Mouse (Mus musculus): Measurements from ENCODE around the gene Mcidas. TPM values are rescaled to one million over a fixed set of nuclear protein-coding genes. Genes with fewer than 3 reads are reported as not detected.
"Not testable (repeated sequence)": the region's sequence is repeated elsewhere in the genome, so short reads cannot be mapped to it uniquely, and the experiment has no call there.

Mcidas gene
- polyA plus RNA-seq, 1 experiment from 2014 or later: 14.0 TPM

DNA sequence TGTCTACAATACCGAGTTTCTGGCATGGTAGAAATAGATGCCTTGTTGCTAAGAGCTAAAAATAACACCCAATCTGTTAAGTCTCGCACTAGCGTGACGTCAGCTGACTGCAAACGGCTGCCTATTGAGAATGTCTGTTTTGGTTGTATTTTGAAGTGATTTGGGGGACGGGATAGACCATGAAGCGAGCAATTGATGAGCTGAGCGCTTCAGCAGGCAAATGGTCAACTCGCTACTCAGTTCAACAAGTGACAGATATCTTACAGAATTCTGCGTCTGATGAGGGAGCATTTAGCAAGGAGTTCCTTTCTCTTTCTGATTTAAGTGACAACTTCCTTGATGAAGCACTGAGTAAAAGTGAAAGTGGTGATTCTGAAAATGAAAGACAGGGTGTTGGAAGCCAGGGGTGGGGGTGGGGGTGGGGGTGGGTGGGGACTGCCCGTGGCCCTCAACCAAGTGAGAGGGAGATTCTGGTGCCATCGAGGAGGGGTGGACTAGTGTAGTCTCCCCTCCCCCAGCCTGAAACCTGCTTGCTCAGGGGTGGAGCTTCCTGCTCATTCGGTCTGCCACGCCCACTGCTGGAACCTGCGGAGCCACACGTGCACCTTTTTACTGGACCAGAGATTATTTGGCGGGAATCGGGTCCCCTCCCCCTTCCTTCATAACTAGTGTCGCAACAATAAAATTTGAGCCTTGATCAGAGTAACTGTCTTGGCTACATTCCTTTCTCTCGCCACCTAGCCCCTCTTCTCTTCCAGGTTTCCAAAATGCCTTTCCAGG, 19.7 kb downstream of the Mcidas start:
- H3K27ac ChIP-seq (replicated peaks); H3K36me3 ChIP-seq; H3K27me3 ChIP-seq; H3K9me3 ChIP-seq (replicated peaks); H3K9ac ChIP-seq; ATAC-seq (ENCODE audit: insufficient number of reproducible peaks, low FRiP score, low TSS enrichment, low read depth); H3K4me1 ChIP-seq: not testable (repeated sequence)
- peak overlapping the region; percentile 21; the same call in 1 of the 2 replicates for H3K4me3 ChIP-seq (replicated peaks)
- peak overlapping the region; percentile 30 for H3K4me2 ChIP-seq (replicated peaks)
- WGBS: 43% methylated on average over 19 of the region's 20 CpGs

DNA sequence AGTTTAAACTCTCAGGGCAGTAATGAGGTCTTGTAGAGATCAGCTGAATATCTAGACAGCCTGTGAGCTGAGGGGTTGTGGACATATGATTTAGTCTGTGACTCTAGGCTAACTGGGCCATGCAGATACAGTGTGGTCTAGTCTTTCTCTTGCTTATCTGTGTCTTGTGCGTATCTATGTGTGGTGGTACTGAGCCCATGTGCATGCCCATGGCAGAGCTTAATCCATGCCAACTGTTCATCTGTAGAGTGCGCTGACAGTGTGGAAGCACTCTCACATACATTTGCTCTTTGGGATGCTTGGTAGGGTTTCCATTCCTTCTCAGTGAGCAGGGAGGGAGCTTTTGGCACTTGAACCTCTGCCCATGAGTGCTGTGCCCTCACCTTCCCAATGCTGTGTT, 27.9 kb downstream of the Mcidas start:
- 81% methylated on average over 2 of the region's 2 CpGs for WGBS
- Histone ChIP-seq H3K27me3 (no peaks in the 10 kb centered on the region), H3K4me2 (replicated peaks) (no peak overlapping the region), H3K9me3 (replicated peaks) (no peaks in the 10 kb centered on the region), H3K36me3 (no peaks in the 10 kb centered on the region), H3K27ac (replicated peaks) (no peak overlapping the region), H3K4me3 (replicated peaks) (no peak overlapping the region), H3K9ac (no peak overlapping the region), H3K4me1 (no peaks in the 10 kb centered on the region)
- ATAC-seq (ENCODE audit: insufficient number of reproducible peaks, low FRiP score, low TSS enrichment, low read depth): no peak

DNA sequence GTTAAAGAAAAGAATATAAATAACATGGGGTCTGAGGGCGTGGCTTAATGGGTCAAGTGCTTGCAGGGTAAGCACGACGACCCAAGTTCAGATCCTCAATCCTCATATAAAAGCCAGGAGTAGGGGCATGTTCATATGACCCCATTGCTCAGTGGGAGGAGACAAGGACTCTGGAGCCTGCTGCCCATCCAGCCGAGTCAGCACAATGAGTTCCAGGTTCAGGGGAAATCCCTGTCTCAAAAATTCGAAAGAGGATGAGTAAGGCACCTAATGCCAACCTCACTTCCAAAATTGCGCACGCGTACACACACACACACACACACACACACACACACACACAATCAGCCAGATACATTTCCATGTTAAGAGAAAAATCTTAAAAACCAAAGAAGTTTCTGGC, 28.8 kb downstream of the Mcidas start:
- H3K27ac ChIP-seq (replicated peaks): no peak overlapping the region

DNA sequence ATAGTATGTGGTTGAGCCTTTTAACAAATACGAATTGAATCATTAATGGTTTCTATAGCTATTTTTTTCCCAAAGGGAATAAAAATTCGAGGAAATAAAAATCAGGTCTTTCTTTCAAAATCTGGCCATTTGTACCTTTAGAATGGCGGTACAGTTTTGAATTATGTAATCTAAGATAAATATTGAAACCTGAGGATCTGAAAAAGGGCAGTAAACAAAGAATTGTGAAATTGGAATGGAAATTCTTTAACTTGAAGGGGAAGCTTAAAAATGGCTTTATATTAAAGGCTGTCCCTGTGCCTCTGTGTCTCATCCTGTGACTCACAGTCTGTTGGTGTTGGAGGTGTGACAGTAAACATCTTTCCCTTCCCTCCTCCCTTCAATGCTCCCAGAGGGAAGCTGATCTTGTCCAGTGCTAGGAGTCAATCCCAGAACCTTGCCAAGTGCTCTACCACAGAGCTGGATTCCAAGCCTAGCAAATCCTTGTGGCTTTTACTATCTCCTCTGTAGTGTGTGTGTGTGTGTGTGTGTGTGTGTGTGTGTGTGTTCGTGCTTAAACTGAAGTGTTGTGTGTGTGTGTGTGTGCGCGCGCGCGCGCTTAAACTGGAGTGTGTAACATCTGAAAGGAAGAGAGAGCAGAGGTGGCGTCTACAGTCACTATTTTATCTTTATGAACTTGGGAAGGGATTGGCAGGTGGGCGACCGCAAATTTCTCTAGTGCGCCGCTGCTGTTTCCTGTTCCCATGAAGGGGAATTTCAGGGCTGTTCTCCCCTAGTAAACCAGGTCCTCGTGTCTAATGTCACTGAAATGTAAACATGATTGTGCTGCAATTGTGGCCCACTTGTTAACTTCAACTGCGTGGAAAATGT, 29.9 kb downstream of the Mcidas start:
- H3K27ac ChIP-seq (replicated peaks): no peak overlapping the region
- ATAC-seq (ENCODE audit: insufficient number of reproducible peaks, low FRiP score, low TSS enrichment, low read depth): no peak

More for the DNA sequence above, 28.8 kb downstream of the Mcidas start:
- 66% methylated on average over 8 of the region's 8 CpGs for WGBS
- Histone ChIP-seq H3K4me1 (no peaks in the 10 kb centered on the region), H3K9me3 (replicated peaks) (no peaks in the 10 kb centered on the region), H3K4me2 (replicated peaks) (no peak overlapping the region), H3K9ac (no peak overlapping the region), H3K4me3 (replicated peaks) (no peak overlapping the region), H3K27me3 (no peaks in the 10 kb centered on the region), H3K36me3 (no peaks in the 10 kb centered on the region)
- no peak for ATAC-seq (ENCODE audit: insufficient number of reproducible peaks, low FRiP score, low TSS enrichment, low read depth)

DNA sequence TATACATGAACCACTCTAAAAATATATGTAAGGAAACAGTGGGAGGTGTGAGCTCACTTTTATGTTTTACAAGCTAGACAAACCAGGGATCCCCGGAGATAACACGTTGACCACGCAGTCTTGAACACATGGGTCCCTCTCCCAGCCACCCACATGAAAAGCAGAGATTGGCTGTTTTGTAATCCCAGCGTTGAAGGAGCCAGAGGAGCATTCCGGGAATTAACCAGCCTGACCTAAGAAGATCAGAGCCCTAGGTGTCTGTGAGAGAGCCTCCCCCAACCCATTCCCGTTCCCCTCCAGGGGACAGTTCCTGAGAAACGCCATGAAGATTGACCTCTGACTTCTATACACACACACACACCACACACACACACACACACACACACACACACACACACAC, 37.7 kb downstream of the Mcidas start:
- Histone ChIP-seq H3K4me2 (replicated peaks) (peak overlapping the region; percentile 98), H3K36me3 (no peaks in the 10 kb centered on the region), H3K27me3 (peaks cover 36% of the 10 kb centered on the region), H3K4me1 (peaks cover 23% of the 10 kb centered on the region), H3K9me3 (replicated peaks) (no peaks in the 10 kb centered on the region), H3K27ac (replicated peaks) (no peak overlapping the region), H3K9ac (no peak overlapping the region), H3K4me3 (replicated peaks) (peak overlapping the region; percentile 53)
- no peak for ATAC-seq (ENCODE audit: insufficient number of reproducible peaks, low FRiP score, low TSS enrichment, low read depth)
- WGBS: 2% methylated on average over 7 of the region's 7 CpGs

More for the DNA sequence above, 29.9 kb downstream of the Mcidas start:
- Histone ChIP-seq H3K9ac (no peak overlapping the region), H3K9me3 (replicated peaks) (no peaks in the 10 kb centered on the region), H3K4me1 (no peaks in the 10 kb centered on the region), H3K4me3 (replicated peaks) (no peak overlapping the region), H3K4me2 (replicated peaks) (no peak overlapping the region), H3K27me3 (no peaks in the 10 kb centered on the region), H3K36me3 (no peaks in the 10 kb centered on the region)
- 80% methylated on average over 17 of the region's 17 CpGs for WGBS

DNA sequence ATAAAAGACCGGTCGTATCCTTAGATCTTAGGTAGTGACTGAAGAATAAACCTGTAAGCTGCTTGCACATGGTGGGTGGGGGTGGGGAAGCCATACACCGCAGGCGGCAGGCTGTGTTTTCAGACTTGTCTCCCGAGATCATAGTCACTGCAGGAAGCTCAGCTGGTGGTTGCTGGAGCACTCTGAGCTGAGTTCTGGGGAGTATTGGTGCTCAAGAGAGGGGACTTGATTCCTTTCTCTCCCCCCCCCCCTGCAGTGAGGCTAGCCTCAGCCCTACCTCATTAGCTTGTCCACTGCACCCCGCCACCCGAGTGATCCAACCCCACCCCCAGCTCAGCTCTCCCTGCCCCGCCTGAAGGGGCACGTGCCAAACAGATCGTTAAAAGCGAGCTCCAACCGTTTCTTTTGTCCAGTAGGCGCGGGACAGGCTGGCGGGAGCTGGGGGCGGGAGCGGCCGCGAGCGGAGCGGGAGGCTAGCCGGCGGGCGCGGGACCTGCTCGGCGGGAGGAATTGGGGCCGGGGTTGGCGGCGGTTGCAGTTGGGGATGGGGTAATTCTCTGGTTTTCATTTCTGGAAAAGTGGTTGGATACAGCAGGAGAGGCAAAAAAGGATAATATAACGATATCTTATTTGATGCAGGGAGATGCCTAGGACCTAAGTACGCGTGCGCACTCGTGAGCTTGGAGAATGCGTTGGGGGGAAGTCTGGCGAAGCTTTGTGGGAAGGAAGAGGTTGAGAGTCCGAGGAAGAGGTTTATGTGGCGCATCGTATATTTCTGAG, 38.3 kb downstream of the Mcidas start:
- Histone ChIP-seq H3K9me3 (replicated peaks) (no peaks in the 10 kb centered on the region), H3K9ac (peak overlapping the region; percentile 33; the same call in 1 of the 2 replicates), H3K36me3 (no peaks in the 10 kb centered on the region), H3K27me3 (peaks cover 36% of the 10 kb centered on the region), H3K4me1 (peaks cover 23% of the 10 kb centered on the region), H3K27ac (replicated peaks) (no peak overlapping the region), H3K4me2 (replicated peaks) (peak overlapping the region; percentile 98), H3K4me3 (replicated peaks) (peak overlapping the region; percentile 53)
- ATAC-seq (ENCODE audit: insufficient number of reproducible peaks, low FRiP score, low TSS enrichment, low read depth): peak; percentile 22; the same call in 1 of the 2 replicates
- WGBS: under 1% methylated on average over 40 of the region's 40 CpGs

DNA sequence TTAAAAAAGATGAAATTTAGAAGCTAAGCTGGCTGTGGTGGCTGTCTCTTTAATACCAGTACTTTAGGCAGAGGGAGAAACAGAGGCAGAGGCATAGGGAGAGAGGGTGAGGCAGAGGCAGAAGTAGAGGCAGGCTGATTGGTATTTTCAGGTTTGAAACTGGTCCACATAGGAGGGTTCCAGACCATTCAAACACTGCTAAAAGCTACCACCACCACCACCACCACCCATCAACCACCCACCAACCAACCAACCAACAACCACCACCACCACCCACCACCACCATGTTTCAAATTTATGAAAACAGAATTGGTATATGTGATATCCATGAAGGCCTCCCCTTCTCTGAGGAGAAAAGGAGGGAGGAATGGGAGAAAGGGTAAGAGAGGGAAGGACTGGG, 39.2 kb downstream of the Mcidas start:
- no peak overlapping the region for H3K27ac ChIP-seq (replicated peaks)
- H3K36me3 ChIP-seq: no peaks in the 10 kb centered on the region
- no peak overlapping the region for H3K4me2 ChIP-seq (replicated peaks)
- no peaks in the 10 kb centered on the region for H3K9me3 ChIP-seq (replicated peaks)
- peaks cover 36% of the 10 kb centered on the region for H3K27me3 ChIP-seq
- no peak for ATAC-seq (ENCODE audit: insufficient number of reproducible peaks, low FRiP score, low TSS enrichment, low read depth)
- H3K9ac ChIP-seq: no peak overlapping the region
- no peak overlapping the region for H3K4me3 ChIP-seq (replicated peaks)
- H3K4me1 ChIP-seq: peaks cover 23% of the 10 kb centered on the region

DNA sequence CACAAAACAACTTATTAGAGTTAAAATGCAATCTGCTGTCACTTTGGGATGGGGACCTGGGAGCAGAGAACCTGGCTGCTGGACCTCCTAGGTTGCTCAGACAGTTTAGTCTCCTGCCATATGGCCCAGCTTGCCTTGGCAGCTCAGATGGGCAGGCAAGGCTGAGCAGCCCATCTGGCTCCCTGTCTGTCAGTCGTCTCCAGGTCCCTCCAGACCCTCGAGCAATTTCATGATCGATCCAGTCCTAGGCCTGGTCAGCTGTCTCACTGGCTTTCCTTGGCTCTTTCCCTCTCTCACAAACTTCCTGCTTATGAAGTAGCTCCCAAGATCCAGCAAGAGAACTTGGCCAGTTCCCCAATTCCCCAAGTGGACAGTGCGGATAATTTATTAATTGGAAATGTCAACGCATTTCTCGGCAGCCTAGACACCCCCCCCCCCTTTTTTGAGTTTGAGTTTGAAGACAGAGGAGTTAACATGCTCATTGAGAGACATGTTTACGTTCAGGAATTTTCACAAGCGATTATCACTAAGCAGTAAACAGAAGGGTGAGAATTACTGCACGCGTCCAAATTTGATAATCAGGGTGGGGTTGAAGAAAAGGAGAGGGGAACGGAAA, 40.7 kb downstream of the Mcidas start:
- Histone ChIP-seq H3K4me3 (replicated peaks) (peak overlapping the region; percentile 53), H3K27ac (replicated peaks) (no peak overlapping the region), H3K4me1 (peaks cover 23% of the 10 kb centered on the region), H3K36me3 (no peaks in the 10 kb centered on the region), H3K27me3 (peaks cover 36% of the 10 kb centered on the region), H3K9ac (peak overlapping the region; percentile 35; the same call in 1 of the 2 replicates), H3K9me3 (replicated peaks) (no peaks in the 10 kb centered on the region), H3K4me2 (replicated peaks) (peak overlapping the region; percentile 97)
- no peak for ATAC-seq (ENCODE audit: insufficient number of reproducible peaks, low FRiP score, low TSS enrichment, low read depth)
- WGBS: 5% methylated on average over 11 of the region's 11 CpGs

DNA sequence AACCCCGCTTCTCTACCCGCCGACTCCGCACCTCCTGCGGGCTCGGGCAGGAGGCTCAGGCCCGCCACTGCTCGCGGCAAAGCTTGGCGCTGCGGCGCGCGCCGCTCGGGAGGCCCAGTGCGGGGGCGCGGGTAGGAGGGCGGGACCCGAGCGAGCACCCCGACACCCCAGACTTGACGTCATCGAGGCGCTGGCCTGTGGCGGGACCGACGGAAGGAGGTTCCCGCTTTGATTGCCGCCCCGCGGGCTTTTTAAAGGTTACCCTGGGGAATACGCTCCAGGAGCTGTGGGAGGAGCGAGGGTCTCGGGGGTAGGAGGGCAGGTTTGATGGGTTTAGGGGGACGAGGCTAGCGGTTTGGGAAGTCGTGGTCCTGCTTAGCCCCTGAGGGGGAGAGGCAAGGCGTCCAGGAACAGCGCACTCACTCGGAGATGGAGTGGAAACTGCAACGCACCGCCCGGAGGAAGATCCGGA, 41.3 kb downstream of the Mcidas start, which contains the start of gene Cdc20b:
Gene Cdc20b (plus strand): TSS at position 162 of the 472 bp plus-strand sequence.
- under 1% methylated on average over 46 of the region's 46 CpGs for WGBS

DNA sequence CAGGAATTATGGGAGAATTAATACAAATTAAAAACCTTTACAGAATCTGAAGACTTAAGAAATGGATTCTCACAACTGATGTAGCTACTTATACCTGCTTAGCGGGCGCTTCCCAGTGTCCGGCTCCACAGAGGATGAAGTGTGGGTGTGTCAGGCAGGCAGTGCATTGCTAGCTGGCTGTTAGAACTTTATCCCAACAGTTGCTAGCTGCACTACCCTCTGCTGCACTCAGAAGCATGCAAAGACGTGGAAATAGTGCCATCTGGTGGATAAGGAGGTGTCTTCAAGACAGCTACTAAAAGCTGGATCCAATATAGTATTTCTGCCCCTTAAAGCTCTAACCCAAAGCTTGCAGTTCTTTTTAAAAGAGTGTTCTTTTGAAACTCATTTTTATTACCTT, 42.2 kb downstream of the Mcidas start:
- ATAC-seq (ENCODE audit: insufficient number of reproducible peaks, low FRiP score, low TSS enrichment, low read depth): peak; percentile 89
- 0% methylated on average over 4 of the region's 4 CpGs for WGBS
- H3K27ac ChIP-seq (replicated peaks): no peak overlapping the region

More for the DNA sequence above, 41.3 kb downstream of the Mcidas start, which contains the start of gene Cdc20b:
- peaks cover 36% of the 10 kb centered on the region for H3K27me3 ChIP-seq
- no peak within 1 kb of the TSS for H3K27ac ChIP-seq (replicated peaks)
- H3K4me3 ChIP-seq (replicated peaks): peak within 1 kb of the TSS; percentile 53
- no peaks in the 10 kb centered on the region for H3K9me3 ChIP-seq (replicated peaks)
- peak; percentile 53; the same call in 1 of the 2 replicates for ATAC-seq (ENCODE audit: insufficient number of reproducible peaks, low FRiP score, low TSS enrichment, low read depth)
- peaks cover 23% of the 10 kb centered on the region for H3K4me1 ChIP-seq
- H3K4me2 ChIP-seq (replicated peaks): peak within 1 kb of the TSS; percentile 97
- H3K36me3 ChIP-seq: no peaks in the 10 kb centered on the region
- peak within 1 kb of the TSS; percentile 35 for H3K9ac ChIP-seq

More for the DNA sequence above, 42.2 kb downstream of the Mcidas start:
- H3K27me3 ChIP-seq: peaks cover 36% of the 10 kb centered on the region
- H3K36me3 ChIP-seq: no peaks in the 10 kb centered on the region
- H3K4me1 ChIP-seq: peaks cover 23% of the 10 kb centered on the region
- H3K9ac ChIP-seq: no peak overlapping the region
- no peaks in the 10 kb centered on the region for H3K9me3 ChIP-seq (replicated peaks)
- peak overlapping the region; percentile 97 for H3K4me2 ChIP-seq (replicated peaks)
- H3K4me3 ChIP-seq (replicated peaks): peak overlapping the region; percentile 53

Data from embryonic facial prominence, embryonic 15.5 days (tissue).